Mouse (Mus musculus) olfactory bulb, adult 2 months (tissue): ENCODE measurements at regions not wholly inside any gene's neighbourhood (a gene's known extent, or its start where the extent isn't known, plus 50 kb on each side); places are given as distances from the start of the nearest gene placed in this dataset.

ENCODE experiments used
- H3K27ac ChIP-seq: fragments of 200-500 bp; 2 replicates; pipeline ENCODE4 v1.5.1; 2012; ENCODE audit warnings: low read depth, low read length; ENCODE audit not compliant: insufficient read depth
- H3K4me1 ChIP-seq: fragments of 200-500 bp; 2 replicates; pipeline ENCODE4 v1.6.1; 2012; ENCODE audit warnings: low read length; ENCODE audit not compliant: control insufficient read depth, insufficient read depth
- H3K4me3 ChIP-seq: fragments of 200-500 bp; 2 replicates; pipeline ENCODE4 v1.5.1; 2012; ENCODE audit warnings: mild to moderate bottlenecking, low read depth, low read length, moderate library complexity; ENCODE audit not compliant: insufficient read depth
- CTCF ChIP-seq: fragments of 200-500 bp; IDR thresholded peaks from 2 replicates; pipeline ENCODE4 v1.5.1; 2012; ENCODE audit warnings: low read depth, mild to moderate bottlenecking, low read length, moderate library complexity; ENCODE audit not compliant: insufficient read depth
- POLR2A ChIP-seq: fragments of 200-500 bp; IDR thresholded peaks from 2 replicates; pipeline ENCODE4 v1.6.1; 2012; ENCODE audit warnings: mild to moderate bottlenecking, low read depth, low read length, moderate library complexity; ENCODE audit not compliant: insufficient read depth
- WGBS: fragments of 180-500 bp; shearing (Covaris S2); methylation state at CpG from one replicate; pipeline ENCODE4 v1.1.7; 2018; 5-methylcytosine and 5-hydroxymethylcytosine counted together

DNA sequence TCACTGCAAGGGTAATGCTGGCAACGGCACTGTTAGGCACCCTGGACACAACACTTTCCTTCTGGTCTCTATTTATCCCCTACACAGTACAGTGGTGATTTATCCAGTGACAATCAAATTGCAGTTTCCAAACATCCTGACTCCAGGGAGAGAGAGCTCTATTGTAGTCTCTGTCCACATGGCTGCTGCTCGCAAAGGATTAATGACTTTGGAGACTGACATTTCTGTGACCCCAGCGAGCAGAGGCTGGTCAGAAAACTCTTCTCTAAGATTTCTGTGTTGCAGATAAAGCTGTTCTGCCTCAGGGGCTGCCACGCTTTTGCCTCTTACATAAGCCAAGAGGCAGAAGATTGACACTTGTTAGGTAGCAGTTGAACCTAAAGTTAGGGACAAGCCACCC is 83.6 kb upstream of the Nck2 start:
- peaks cover 8% of the 10 kb centered on the region for H3K4me1 ChIP-seq
- 62% methylated on average over 4 of the region's 4 CpGs for WGBS
- TF ChIP-seq CTCF = no peak
- TF ChIP-seq POLR2A = no peak
- H3K4me3 ChIP-seq = no peak overlapping the region
- no peak overlapping the region for H3K27ac ChIP-seq

DNA sequence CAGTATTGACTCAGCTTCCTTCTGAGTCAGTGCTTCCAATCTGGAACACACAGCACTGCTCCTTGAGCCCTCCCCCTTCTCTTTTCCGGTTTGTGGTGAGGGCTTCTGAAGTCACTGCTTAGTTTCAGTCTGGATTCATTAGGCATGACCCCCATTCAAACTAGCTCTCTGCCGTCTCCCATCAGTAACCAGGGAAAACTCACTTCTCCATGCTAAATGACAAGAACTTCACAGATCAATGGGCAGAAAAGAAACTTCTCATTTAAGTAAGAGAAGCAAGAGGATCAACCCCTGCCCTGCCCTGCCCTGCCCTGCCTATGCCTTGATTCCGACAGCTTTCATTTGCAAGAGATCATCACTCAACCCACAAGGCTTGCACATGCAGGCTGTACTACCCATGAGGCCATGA is 82.9 kb upstream of the Nck2 start:
- 42% methylated on average over 3 of the region's 3 CpGs for WGBS
- Histone ChIP-seq H3K4me3 (no peak overlapping the region), H3K4me1 (peaks cover 8% of the 10 kb centered on the region), H3K27ac (no peak overlapping the region)
- TF ChIP-seq POLR2A (no peak), CTCF (no peak)

DNA sequence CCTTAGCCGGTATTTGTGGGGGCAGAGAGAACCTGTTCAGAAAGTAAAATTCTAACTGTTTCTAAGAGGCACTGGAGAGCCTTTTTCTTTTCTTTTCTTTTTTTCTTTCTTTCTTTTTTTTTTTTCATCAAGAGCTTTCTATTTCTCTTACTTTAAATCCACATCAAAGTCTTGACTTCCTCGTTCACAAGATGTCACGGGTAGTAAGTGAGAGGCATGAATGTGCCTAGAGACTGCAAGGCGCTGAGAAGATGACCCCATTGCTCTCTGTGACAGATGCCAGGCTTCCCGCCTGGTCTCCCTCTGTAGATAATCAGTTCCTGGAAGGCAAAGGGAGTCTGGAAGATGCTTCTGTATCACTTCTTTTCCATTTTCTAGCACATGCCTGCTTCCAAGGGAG is 82.2 kb upstream of the Nck2 start:
- H3K4me1 ChIP-seq = peaks cover 8% of the 10 kb centered on the region
- H3K4me3 ChIP-seq = no peak overlapping the region
- no peak overlapping the region for H3K27ac ChIP-seq
- 74% methylated on average over 5 of the region's 5 CpGs for WGBS
- no peak for TF ChIP-seq POLR2A
- TF ChIP-seq CTCF = no peak

DNA sequence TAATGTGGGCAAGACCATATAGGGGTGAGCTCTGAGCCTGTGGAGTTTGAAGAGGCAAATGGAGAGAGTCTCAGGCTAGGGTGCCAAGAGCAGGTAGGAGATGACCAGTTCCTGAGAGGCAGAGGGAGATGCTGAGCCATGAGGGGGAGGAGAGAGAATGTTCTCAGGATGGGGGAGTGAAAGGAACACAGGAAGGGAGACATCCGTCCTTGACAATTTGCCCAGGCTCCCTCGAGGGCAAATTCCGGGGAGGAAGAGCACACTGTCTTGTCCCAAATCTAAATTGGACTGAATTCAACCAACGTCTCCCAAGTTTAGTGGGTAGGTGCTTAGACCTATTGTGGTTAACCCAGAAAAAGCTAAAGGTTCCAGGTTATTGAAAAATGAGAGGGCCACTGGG is 81.2 kb upstream of the Nck2 start:
- TF ChIP-seq CTCF (no peak), POLR2A (no peak)
- no peak overlapping the region for H3K27ac ChIP-seq
- H3K4me1 ChIP-seq = peaks cover 8% of the 10 kb centered on the region
- WGBS = 80% methylated on average over 4 of the region's 4 CpGs
- H3K4me3 ChIP-seq = no peak overlapping the region

DNA sequence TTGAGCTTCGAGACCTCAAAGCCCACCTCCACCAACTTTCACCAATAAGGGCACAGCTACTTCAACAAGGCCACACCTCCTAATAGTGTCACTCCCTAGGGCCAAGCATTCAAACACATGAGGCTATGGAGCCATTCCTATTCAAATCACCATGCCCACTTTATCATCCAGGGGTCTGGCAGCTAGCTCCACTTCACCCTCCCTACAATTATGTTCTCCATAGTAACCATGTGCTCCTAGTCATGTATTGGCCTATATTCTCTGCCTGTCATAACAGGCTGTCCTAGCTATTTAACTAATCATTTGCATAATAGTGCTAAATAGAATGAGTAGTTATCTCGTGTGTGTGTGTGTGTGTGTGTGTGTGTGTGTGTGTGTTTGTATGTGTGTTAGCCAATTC is 77.9 kb upstream of the Nck2 start:
- TF ChIP-seq CTCF (no peak), POLR2A (no peak)
- 70% methylated on average over 2 of the region's 2 CpGs for WGBS
- no peak overlapping the region for H3K27ac ChIP-seq
- H3K4me1 ChIP-seq = peaks cover 4% of the 10 kb centered on the region
- no peak overlapping the region for H3K4me3 ChIP-seq

DNA sequence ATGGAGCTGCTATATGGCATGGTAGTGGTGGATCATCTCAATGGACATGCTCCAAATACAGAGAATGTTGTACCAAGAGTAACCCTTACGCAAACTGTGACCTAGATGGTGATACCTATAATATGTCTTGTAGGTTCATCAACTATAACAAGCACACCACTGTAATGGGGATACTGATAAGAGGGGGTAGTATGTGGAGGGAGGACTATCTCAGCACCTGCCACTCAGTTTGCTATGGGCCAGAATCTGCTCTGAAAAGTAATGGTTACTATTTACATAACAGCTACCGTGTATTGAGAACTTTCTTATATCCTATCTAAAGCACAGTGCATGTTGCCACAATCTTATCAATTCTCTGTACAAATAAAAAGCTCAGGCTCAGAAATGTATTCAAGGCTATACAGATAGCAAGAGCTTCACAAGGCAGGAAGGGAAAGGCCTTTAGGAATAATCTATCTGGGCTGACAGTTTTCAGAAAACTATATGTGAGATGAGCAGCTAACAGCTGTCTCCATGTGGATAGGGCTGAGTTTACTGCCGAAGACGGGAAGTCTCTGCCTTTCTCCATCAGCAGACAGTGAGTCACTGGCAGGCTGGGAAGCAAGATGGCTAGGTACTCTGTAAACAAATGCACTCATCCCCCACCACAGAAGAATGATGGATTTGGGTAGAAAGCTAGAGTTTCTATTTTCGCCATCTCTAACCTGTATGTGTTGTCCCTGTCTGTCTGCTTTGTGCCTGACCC is 77.1 kb upstream of the Nck2 start:
- TF ChIP-seq CTCF (no peak), POLR2A (no peak)
- 90% methylated on average over 5 of the region's 5 CpGs for WGBS
- Histone ChIP-seq H3K27ac (no peak overlapping the region), H3K4me3 (no peak overlapping the region), H3K4me1 (no peaks in the 10 kb centered on the region)

DNA sequence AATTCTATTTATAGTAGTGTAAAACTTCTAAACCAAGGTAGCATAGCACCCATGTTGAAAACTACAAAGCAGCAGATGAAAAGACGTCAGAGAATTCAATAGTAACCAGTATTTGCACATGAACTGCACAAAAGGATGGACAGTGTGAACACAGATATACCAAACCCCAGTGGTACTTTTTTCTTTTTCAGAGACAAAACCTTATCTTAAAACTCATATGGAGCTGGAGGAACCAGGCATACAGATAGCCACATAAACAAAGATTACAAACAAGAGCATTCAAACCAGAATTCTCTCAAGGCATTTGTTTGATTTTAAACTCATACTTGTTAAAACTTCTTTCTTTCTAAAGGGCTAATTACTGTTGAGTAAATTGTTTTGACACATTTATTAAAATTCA is 72.5 kb upstream of the Nck2 start:
- TF ChIP-seq CTCF (no peak), POLR2A (no peak)
- H3K4me3 ChIP-seq = no peak overlapping the region
- WGBS = 83% methylated on average over 1 of the region's 1 CpGs
- no peaks in the 10 kb centered on the region for H3K4me1 ChIP-seq
- no peak overlapping the region for H3K27ac ChIP-seq

DNA sequence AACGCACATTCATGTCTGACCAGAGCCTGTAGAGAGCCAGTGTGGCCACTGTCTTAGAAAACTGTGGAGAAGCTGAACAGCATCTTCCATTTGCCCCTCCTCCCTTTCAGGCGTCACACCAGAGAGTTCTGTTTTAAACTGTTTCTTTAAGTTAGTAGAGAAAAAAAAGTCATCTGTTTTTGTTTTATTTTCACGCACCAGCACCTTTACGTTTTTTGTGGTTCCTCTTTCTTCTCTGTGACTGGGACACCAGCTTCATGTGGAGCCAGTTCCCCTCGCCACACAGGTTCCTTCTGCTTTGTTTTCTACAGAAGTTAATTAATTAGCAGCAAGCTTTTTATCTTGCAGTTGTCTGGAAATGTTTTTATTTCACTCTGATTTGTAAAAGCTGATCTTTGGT is 69.4 kb upstream of the Nck2 start:
- no peak overlapping the region for H3K27ac ChIP-seq
- no peaks in the 10 kb centered on the region for H3K4me1 ChIP-seq
- no peak overlapping the region for H3K4me3 ChIP-seq
- 73% methylated on average over 5 of the region's 5 CpGs for WGBS
- TF ChIP-seq POLR2A (no peak), CTCF (no peak)

DNA sequence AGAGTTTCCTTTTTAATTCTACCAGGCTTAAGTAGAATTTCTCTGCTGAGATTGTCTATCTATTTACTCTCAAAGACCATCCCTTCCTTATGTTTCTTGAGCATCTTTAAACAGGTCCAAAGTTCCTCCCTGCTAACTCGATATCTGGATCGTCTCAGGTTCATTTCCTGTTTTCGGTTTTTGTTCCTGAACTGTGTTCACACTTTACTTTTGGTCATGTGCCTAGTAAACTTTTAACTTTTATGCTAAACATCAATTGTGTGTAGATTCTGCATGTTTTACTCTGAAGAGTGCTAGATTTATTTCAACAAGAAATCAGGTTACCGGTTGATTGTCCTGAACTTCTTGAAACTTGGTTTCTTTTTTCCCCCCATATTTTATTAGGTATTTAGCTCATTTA is 68.5 kb upstream of the Nck2 start:
- Histone ChIP-seq H3K4me1 (no peaks in the 10 kb centered on the region), H3K4me3 (no peak overlapping the region), H3K27ac (no peak overlapping the region)
- 91% methylated on average over 4 of the region's 4 CpGs for WGBS
- no peak for TF ChIP-seq POLR2A
- no peak for TF ChIP-seq CTCF
